Mouse (Mus musculus) CD4-positive, CD25-positive, alpha-beta regulatory T cell, adult 4 months (primary cell): ENCODE results near the gene Gtf3c1. TPM values are rescaled to one million over a fixed set of nuclear protein-coding genes. Genes with fewer than 3 reads are reported as not detected.
A peak's percentile ranks its signal among the peaks of the same experiment; 100 is the strongest.

Experiments
- ATAC-seq: one replicate; pipeline ENCODE4 v1.8.0; 2017
- polyA plus RNA-seq, 2 experiments: library from polyadenylated mRNA; unstranded; fragments of 100-300 nt; shearing (Covaris generic); gene quantifications; one replicate each; pipeline ENCODE4 v1.2.1; 2017

Gtf3c1 gene
- polyA plus RNA-seq = 10 to 100 TPM; 16.1 to 29.4 TPM

DNA sequence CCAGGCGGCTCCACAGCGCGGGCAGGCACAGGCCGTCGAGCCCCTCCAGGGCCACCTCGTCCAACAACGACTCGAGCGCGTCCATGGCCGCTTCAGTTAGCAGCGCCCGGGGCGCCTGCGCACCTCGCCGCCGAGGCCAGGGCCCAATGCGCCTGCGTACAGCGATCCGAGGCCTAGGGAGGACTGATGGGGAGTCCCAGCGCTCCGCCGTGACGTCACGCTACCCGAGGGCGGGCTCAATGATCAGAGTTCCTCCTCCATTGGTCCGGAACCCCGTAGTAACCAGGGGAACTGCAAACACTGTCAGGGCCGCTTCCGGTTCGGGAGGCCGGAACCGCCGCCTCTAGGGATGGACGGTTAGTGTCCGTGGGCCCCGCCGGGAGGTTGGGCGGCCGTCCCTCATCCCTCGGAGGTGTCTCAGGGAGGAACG, at the start of gene Gtf3c1, which contains the start of gene D430042O09Rik:
Gtf3c1 (minus strand) TSS at position 188 of the 430 bp plus-strand sequence.
D430042O09Rik (plus strand) TSS at position 296 of the 430 bp plus-strand sequence.
- ATAC-seq = peak; percentile 99

DNA sequence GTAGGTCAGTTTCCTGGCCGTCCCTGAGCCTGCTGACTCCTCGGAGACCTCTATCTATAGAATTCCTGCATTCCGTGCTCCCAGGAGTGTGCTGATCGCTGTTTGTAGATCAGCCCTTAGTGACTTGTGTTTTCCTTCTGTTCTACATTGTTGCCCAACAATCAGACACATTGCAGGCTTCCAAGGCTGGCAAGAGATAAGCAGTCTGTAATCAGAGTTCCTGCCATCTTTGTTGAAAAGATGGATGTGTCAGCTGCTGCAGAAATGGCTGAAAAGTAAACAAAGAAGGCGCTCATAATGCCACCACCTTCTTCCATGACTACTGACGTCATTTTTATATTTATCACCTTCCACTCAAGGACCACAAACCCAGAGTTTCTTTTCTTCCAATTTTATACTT, 49.2 kb upstream of the Gtf3c1 start:
- ATAC-seq = no peak

DNA sequence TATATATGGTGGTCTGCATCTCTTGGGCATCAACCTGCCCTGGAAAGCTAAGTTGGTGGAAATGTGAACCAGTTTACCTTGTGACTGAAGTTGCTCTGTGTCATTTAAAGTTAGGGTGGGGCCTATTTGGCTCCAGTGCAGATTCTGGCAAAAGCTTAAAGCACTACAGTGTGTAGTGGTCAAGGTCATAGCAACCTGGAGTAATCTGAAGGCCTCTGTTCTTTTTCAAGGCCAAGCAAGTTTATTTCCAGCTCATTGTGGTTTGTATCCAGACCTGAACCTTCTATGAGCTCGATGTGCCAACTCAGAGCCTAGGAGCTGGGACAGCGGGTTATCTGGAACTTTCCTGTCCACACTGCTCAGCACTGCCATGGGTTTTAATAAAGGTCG, 45.7 kb upstream of the Gtf3c1 start:
- ATAC-seq = no peak

DNA sequence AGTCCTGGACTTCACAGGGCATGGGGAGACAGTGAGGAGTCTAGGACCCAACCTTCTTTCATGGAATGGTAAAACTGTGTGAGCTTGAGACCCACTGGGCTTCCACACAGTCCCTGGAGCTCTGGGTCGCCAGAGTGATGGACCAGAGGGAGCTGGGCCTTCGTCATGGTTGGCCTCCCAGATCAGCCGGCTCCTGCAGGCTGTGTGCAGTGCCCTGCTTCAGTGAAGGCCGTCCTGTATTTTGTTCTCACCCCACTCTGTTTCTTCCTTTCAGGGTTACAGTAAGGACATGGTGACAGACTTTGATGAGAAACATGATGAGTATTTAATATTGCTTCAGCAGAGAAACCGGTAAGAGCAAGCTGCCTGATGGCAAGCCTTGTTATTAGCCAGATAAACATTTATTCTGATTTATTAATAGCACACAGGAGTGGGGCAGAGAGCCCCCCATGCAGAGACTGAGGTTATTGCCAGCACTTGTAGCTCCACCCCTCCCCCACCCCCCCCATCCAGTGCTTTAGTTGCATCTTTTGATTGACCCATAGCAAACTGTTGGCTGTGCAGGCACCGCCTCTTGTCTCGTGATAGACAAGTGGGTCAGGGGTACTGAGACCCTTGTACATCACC, 45.2 kb upstream of the Gtf3c1 start:
- no peak for ATAC-seq

DNA sequence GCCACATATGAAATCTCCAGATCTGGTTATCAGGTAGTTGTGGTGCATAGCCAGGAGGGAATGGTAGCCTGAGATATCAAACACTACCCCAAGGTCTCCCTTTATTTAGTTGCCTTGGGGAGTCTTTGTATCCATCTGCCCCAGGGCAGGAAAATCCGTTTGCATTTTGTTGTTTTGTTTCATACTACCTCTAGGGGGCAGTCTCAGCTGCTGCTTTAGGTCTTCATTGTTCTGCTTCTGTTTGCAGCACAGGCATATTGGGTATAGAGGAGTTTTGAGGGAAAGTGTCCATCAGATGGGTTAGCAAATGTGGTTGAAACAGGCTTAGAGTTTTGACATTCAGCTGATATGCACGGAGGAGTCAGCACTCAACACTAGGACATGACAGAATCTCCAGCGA, 40.6 kb upstream of the Gtf3c1 start:
- ATAC-seq = no peak

DNA sequence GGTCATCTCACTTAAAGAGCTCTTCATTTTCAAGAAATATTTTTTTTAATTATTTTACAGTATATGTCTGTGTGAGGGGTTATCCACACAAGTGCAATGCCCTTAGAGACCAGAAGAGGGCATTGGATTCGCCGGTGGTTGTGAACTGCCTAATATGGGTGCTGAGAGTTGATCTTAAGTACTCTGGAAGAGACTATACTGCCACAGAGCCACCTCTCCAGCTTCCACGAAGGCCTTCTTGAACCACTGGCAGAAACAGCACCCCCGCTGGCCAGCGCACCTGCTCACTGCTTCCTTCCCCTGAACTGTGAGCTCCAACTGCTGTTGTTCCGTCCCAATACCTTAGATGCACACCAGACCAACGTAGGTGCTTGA, 39.7 kb upstream of the Gtf3c1 start:
- ATAC-seq = no peak

DNA sequence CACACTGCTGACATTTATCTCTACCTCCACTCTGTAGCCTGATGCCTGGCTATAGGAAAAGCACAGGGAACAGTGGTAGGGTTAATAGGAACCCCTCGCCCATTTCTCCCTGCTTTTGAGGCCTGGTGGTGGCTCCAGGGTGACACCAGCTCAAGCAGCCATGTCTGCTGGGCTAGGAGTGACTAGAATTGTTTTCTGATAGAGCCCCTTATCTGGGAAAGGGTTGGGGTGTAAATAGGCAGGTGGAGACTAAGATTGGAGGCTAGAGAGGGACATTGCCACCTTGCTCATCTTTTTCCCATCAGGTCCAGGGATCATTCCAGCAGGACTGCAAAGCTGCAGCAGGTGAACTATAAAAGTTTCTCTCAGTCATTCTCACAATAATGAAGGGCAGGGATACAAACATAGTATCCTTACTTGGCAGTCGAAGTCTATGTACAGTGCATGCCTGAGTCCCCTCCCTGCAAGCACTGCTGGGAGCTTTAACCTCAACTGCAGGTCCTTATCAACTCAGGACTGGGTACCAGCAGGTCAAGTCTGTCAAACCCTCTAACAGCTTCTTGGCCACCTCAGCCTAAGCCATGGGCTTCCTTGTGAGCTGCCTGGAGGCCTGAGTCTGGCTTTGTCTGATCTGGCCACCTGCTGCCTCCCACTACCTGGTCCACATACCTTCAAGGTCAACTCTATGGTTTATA, 39.2 kb upstream of the Gtf3c1 start:
- ATAC-seq = no peak

DNA sequence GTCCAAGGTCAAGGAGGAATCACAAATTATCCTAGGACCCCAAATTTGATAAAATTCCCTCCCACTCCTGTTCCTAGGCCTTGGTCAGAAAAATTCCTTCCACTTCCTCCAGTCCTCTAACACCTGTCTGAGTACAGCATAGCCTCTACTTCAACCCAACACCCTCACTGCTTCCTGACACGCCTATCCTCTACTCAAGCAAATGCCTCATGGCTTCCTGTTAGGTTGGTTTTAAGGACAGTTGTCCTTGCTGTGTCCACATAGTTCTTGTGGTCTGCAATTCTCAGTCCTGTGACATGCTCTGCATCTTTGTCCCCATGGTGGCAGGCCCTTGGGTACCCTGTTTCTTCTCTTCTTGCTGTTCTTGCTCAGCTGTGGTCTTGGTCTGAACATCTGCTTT, 37.2 kb upstream of the Gtf3c1 start:
- ATAC-seq = no peak

DNA sequence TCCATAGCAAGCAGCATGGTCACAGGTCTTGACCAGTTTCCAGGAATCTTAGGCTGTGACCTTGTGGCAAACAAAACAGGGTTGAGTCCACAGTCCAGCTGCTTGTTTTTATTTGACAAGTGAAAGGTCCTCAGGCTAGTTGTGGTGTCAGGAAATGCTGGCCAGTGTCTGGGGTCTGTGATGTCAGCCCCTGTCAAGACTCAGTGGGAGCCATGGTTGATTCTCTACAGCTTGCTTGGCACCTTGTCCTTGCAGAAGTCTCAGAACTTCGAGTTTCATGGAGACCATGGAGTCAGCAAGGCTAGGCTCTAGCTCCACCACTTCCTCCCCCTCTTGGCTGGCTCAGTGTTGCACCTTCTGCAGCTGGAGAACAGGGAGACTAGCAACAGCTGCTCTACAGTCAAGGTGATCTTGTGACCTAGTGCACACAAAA, 33.7 kb upstream of the Gtf3c1 start:
- ATAC-seq = no peak

DNA sequence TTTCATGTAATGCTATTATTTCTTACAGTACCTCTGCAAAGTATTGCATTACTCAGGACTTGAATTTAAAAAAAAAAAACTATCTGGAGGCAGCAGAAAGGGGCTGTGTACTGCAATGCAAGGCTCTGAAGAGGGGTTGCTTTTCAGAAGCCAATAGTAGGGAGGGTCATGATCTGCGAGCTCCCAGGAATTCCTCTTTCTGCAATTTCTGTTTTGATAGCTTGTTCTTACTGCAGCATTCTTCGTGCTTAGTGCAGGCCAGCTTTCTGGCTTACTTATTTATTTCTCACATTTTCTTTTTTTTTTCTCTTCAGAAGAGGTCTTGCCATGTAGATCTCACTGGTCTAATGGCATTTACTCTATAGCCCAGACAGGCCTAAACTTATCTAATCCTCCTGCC, 32.9 kb upstream of the Gtf3c1 start:
- ATAC-seq = no peak

DNA sequence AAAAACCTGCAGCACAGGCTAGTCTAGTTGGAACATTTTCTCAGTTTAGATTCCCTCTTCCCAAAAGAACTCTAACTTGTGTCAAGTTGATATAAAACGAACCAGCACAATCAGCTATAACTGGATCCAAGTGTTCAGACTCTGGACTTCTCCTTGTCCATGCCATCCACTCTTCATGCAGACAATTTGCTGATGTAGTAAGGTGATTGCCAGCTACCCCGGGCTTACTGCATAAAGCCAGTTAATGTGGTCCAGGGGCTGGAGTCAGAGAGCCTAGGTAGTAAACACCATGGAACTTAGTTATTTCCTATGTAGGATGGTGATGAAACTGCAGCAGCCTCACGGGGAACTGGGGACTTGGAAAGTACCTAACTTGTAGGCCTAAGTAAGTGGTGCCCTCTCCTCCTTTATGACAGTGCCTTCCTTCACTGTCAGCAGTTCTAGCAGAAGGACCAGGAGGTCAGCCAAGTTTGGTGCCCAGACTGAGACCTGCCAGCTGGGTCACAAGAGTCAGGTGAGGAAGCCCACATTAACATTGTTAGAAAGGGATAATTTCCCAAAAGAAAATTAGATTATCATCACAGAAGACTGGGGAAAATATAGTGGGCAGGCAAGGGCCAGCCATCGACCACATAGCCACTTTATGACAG, 28.9 kb upstream of the Gtf3c1 start:
- ATAC-seq = no peak

DNA sequence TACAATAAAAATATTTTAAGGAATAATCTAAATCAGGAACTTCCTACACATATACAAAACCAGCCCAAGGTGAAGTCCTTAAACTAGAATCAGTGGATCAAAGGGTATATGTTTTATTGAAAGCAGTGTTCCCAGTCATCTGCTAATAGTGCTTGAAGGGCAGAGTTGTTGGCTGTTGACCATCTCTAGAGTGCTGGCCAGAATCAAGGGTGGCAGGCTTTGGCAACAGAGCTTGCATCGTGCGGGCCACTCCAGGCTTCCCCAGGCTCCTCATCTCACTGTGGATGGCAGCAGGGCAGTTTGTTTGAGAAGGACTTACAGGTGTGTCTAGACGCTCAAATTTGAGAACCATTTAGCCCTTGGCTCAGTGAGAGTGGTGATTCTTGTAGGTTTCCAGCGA, 26.2 kb upstream of the Gtf3c1 start:
- ATAC-seq = no peak

DNA sequence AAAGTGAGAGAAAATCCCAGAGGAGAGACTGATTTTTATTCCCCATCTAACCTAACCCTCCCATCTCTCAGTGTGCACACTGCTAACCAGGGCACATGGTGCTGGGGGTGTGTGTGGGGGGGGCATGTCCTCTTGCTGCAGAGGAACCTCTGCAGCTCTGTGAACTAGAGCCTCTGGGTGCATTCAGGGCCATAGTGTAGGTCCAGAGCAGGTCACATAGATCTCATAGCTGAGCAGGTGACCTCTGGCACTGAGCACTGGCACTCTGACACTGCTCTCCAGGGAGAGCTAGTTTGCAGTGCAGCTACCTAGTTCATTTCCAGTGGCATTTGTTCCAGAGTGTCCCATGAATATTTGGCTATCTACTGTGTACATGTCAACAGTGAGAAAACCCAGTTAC, 24.1 kb upstream of the Gtf3c1 start:
- no peak for ATAC-seq

DNA sequence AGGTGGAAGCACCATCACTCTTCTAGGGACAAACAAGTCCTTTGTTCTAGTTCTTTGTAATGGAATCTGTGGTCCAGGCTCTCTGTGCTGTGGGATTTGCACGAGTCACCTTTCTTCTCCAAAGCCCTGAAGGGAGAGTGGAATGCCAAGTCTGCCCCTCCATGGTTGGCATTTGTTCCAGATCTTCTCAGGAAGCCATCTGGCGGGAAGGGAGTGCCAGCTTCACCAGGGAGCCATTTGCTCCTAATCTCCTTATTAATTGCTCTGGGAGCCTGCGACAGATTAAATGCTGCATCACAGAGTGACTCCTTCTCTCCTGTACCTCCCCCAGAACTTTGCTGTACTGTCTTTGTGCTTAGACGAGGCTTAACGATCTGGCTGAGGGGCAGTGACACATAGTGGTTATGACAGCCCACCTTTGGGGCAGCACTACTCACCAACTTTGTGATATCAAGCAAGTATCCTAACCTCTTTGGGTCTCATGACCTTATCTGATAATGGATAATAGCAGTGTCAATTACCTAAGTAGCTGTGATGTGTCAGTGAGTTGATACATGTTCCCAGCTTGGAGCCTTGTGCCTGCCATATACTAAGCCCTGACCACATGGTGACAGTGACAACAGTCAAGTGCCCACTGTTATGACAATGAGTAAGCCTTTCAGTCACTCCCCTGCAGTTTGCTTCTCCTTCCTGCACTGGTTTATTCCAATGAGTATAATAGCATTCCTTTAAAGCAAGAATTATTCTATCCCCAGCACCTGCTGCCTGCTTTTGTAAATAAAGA, 15.8 kb upstream of the Gtf3c1 start:
- no peak for ATAC-seq

DNA sequence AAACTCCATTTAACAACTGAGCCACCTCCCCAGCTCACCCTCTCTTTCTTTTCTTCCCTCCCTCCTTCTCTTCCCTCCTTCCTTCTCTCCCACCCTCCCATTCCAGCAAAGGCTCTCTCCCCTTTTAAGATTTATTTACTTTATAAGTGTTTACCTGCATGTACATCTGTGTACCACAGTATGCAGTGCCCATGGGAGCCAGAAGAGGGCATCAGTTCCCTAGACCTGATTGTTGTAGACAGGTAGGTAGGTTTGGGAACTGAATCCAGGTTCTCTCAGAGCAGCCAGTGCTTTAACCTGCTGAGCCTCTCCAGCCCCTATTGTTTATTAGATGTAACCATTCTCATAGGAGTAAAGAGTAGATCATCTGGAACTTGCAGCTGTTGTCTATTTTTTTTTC, 14.5 kb upstream of the Gtf3c1 start:
- ATAC-seq = no peak

DNA sequence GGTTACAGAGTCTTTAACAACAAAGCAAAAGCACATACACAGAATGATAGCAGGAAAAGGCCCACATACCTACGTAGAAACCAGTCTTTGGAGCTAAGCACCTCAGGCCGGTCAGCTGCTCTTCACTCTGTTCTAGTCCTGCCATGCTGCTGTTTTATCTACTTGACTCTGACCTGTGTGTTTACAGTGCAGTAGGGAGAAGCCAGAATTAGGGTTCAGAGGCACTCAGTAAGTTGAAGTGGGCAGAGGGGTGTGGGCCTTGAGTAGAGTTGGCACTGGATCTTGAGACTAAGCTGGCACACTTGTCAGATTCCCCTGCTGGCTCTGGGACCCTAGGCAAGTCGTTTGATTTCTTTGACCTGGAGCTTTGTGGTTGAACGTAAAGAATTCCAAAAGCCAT, 13.5 kb upstream of the Gtf3c1 start:
- no peak for ATAC-seq

DNA sequence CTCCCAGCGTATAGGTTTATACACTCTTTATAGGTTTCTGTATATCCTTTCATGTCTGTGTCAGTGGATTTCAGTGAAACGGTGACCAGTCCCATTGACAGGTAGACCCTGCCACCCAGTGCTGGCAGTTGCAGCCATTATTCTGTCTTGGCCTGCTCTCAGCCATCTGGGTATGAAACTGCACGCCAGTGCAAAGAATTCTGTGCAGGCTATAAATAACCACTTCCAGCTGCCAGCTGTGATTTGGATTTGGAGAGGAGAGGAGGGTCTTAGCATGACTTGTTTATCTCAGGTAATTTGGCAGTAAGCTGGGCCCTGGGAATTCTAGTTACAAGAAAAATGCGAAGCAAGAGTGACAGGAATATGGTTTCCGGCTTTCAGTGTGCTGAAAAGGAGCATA, 12.8 kb upstream of the Gtf3c1 start:
- ATAC-seq = no peak

DNA sequence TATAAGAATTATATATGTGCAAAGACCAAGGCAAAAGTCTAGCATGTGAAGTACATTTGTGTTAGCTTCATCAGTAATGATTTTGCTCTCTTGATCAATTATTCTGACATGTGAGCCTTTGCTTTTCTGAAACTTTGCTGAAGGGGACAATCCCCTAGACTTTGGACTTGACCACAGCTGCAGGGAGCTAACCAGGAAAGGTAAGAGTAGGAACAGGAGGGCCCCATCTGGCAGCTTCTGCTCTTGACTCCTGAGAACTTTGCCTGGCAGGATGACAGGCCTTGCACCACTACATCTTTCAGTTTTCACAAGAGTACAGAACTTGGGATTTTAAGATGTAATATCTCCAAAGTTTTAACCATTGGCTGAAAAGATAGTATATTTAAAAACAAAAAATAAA, 10.0 kb upstream of the Gtf3c1 start:
- no peak for ATAC-seq

DNA sequence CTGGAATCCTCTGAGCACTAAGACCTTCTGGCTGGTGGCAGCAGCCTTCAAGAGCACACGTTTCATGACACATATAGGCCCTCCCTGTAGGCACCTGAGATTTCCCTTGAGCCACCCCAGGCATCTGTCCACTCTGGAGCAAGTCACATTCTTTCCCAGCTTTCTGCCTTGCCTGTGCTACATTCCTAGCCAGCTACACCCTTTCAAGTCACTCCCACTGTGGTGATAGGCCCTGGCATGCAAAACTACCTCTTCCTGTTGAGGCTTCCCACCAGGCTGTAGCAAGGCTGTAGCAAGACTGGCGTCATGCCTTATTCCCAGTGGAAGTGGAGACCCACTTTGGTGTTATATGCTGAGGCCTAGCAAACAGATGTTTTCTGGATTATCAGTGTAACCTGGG, 9.1 kb upstream of the Gtf3c1 start:
- no peak for ATAC-seq

DNA sequence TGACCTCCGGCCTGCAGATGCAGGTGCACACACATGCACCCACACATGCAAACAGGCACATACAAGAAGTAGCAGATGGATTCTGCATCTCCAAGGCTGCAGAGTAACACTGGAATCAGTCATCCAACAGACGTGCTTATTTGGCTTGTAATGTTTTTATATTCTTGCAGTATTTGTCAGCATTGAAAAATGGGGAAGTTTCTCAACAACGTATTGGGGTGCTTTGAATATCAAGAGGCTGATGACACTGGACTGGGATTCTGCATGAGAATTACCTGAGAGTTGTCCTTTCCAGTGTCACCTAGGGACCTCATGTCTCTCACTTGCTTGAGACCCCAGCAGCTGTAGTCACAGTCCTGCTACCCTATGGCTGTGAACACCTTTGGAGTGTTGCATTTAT, 7.2 kb upstream of the Gtf3c1 start:
- no peak for ATAC-seq

DNA sequence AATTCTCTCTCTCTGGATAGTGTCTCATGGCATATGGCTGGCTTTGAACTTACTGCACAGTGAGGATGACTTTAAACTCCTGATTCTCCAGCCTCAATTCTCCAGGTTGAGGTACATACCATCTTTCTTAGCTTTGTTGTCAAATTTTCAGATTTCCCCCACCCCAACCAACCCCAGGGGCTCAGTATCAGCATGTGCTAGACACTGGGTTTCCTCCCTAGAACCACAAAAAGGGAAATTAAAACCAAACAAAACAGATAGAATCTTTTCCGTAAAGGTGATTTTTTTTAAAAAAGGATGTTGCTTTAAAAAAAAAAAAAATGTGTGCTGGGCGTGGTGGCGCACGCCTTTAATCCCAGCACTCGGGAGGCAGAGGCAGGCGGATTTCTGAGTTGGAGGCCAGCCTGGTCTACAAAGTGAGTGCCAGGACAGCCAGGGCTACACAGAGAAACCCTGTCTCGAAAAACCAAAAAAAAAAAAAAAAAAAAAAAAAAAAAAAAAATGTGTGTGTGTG, 6.0 kb upstream of the Gtf3c1 start:
- peak; percentile 41 for ATAC-seq

DNA sequence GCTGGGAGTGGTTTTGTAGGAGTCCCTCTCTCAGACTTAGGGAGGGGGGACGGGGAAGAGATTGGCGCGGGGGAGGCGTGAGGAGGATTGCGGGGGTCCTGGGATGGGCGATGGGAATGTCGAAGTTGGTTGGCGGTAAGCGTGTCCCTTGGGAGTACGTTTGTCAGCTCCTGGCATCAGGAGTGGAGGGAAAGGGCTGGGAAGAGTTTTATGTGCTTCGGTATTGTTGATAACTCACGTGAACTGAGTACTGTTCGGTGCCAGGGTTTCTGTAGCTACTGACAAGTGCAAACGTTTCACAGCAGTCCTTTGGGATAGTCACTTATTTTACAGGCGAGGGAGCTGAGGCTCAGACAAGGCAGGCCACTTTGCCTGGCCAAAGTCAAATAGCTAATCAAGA, 520 bp upstream of the Gtf3c1 start:
- no peak for ATAC-seq

DNA sequence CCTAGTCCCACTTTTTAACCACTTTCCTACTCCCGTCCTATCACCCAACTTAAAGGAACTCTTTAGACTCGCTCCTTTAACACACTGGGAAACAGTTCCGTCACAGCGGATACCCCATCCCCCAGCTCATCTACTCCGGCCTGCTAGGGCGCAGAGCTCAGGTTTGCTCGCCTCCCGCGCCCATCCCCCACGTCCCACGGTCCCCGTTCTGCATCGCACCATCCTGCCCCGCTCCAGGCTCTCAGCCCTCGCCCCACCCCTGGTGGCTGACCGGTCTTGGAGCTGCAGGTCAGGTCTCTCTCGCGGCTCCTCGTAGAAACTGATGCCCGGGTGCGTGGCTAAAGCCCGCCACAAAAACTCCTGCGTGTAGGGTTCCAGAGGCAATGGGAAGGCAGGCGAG, 394 bp downstream of the Gtf3c1 start:
- ATAC-seq = peak; percentile 53
